In the genomic region with DNA sequence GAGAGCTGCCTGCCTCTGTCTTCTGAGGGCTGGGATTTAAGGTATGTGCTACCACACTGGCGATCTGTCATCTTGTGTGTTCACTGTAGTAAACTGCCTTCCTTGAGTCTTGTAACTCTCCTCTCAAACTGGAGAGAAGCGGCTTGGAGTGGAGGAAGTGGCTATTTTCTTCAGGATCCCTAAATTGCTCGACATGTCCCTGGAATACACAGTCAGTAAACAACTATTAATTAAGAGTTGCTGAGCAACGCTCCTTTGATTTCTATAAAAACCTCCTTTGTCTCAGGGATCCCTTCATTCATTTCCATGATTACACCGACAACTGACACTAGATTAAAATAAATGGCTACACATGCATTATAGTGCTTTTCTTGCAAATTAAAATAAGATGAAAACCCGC, we compare ENCODE assay signal across 16 mouse cellular contexts.
DNase-seq lines count a peak whose midpoint lies in the region; ATAC-seq and TF ChIP-seq lines count a peak whose summit lies in the region.
"Had no signal": no experiment of that assay in that cellular context is flagged by ENCODE, and none has a peak within 500 bp of the region (broad histone marks: within the 10 kb centered on the region; RNA-seq: fewer than 3 reads in every experiment).

No protein-coding gene starts in this region.

- no peaks in the 10 kb centered on the region for H3K36me3 ChIP-seq in forebrain, embryonic 11.5 days (ENCODE audit: control insufficient read depth, insufficient read depth, low read length)
- no peaks in the 10 kb centered on the region for H3K36me3 ChIP-seq in forebrain, embryonic 12.5 days (replicated peaks)
- no peaks in the 10 kb centered on the region for H3K36me3 ChIP-seq in hindbrain, embryonic 15.5 days
- H3K36me3 ChIP-seq in hindbrain, embryonic 12.5 days: no peaks in the 10 kb centered on the region
- H3K36me3 ChIP-seq in midbrain, postnatal 0 days (ENCODE audit: insufficient read depth, low read length): no peaks in the 10 kb centered on the region
- H3K36me3 ChIP-seq: limb, embryonic 13.5 days; liver, embryonic 15.5 days had no signal

- no peaks in the 10 kb centered on the region for H3K27me3 ChIP-seq in forebrain, embryonic 11.5 days (ENCODE audit: control insufficient read depth, insufficient read depth, low read length)
- H3K27me3 ChIP-seq in forebrain, embryonic 12.5 days: peaks cover 5% of the 10 kb centered on the region; the same call in 1 of the 2 replicates
- no peaks in the 10 kb centered on the region for H3K27me3 ChIP-seq in hindbrain, embryonic 15.5 days
- no peaks in the 10 kb centered on the region; the same call in 1 of the 2 replicates for H3K27me3 ChIP-seq in hindbrain, embryonic 12.5 days
- H3K27me3 ChIP-seq in midbrain, postnatal 0 days (ENCODE audit: insufficient read depth, low read length): no peaks in the 10 kb centered on the region
- H3K27me3 ChIP-seq: limb, embryonic 13.5 days; liver, embryonic 15.5 days had no signal

- ATAC-seq in forebrain, embryonic 11.5 days (replicated peaks; ENCODE audit: low FRiP score): 0 out of 2 replicates have a peak, but pooled peaks have one; percentile 21
- no peak for ATAC-seq in forebrain, embryonic 12.5 days (ENCODE audit: low FRiP score)
- ATAC-seq in hindbrain, embryonic 15.5 days (ENCODE audit: low FRiP score, low read depth): no peak
- ATAC-seq in hindbrain, embryonic 12.5 days (ENCODE audit: low FRiP score): no peak
- no peak for ATAC-seq in midbrain, postnatal 0 days (ENCODE audit: low FRiP score)
- ATAC-seq: CD4-positive, CD25-positive, alpha-beta regulatory T cell, adult 4 months had no signal

- no peak overlapping the region for H3K4me3 ChIP-seq in forebrain, embryonic 11.5 days (ENCODE audit: low read depth, low read length)
- no peak overlapping the region for H3K4me3 ChIP-seq in forebrain, embryonic 12.5 days (replicated peaks)
- H3K4me3 ChIP-seq in hindbrain, embryonic 15.5 days: no peak overlapping the region
- H3K4me3 ChIP-seq in hindbrain, embryonic 12.5 days: no peak overlapping the region
- H3K4me3 ChIP-seq in midbrain, postnatal 0 days (ENCODE audit: low read depth, low read length): no peak overlapping the region
- H3K4me3 ChIP-seq: limb, embryonic 13.5 days; liver, embryonic 15.5 days had no signal

- no peaks in the 10 kb centered on the region for H3K9me3 ChIP-seq in forebrain, embryonic 11.5 days (ENCODE audit: control insufficient read depth, low read length)
- H3K9me3 ChIP-seq in forebrain, embryonic 12.5 days: no peaks in the 10 kb centered on the region
- no peaks in the 10 kb centered on the region for H3K9me3 ChIP-seq in hindbrain, embryonic 15.5 days
- H3K9me3 ChIP-seq in hindbrain, embryonic 12.5 days (replicated peaks): no peaks in the 10 kb centered on the region
- H3K9me3 ChIP-seq in midbrain, postnatal 0 days (ENCODE audit: low read length): no peaks in the 10 kb centered on the region
- H3K9me3 ChIP-seq: G1E; liver, embryonic 15.5 days had no signal

- TF ChIP-seq CTCF in midbrain, postnatal 0 days (IDR thresholded peaks at IDR 0.05): no peak

- no peak overlapping the region for H3K9ac ChIP-seq in forebrain, embryonic 11.5 days (ENCODE audit: low read length)
- no peak overlapping the region for H3K9ac ChIP-seq in forebrain, embryonic 12.5 days
- H3K9ac ChIP-seq in hindbrain, embryonic 15.5 days: no peak overlapping the region
- no peak overlapping the region for H3K9ac ChIP-seq in hindbrain, embryonic 12.5 days
- H3K9ac ChIP-seq in midbrain, postnatal 0 days (replicated peaks; ENCODE audit: low read length, poor library complexity, severe bottlenecking): no peak overlapping the region
- H3K9ac ChIP-seq: limb, embryonic 13.5 days; liver, embryonic 15.5 days had no signal

- H3K27ac ChIP-seq in forebrain, embryonic 11.5 days (ENCODE audit: low read depth, low read length): no peak overlapping the region
- H3K27ac ChIP-seq in forebrain, embryonic 12.5 days: no peak overlapping the region
- H3K27ac ChIP-seq in hindbrain, embryonic 15.5 days (replicated peaks): peak overlapping the region; percentile 59
- H3K27ac ChIP-seq in hindbrain, embryonic 12.5 days: no peak overlapping the region
- H3K27ac ChIP-seq in midbrain, postnatal 0 days (ENCODE audit: low read depth, low read length): peak overlapping the region; percentile 57; the same call in 1 of the 2 replicates
- H3K27ac ChIP-seq: limb, embryonic 13.5 days; liver, embryonic 15.5 days had no signal

- peaks cover 10% of the 10 kb centered on the region for H3K4me1 ChIP-seq in forebrain, embryonic 11.5 days (replicated peaks; ENCODE audit: control insufficient read depth, insufficient read depth, low read length)
- peaks cover 22% of the 10 kb centered on the region for H3K4me1 ChIP-seq in forebrain, embryonic 12.5 days
- peaks cover 25% of the 10 kb centered on the region for H3K4me1 ChIP-seq in hindbrain, embryonic 15.5 days (replicated peaks)
- H3K4me1 ChIP-seq in hindbrain, embryonic 12.5 days: peaks cover 20% of the 10 kb centered on the region
- H3K4me1 ChIP-seq in midbrain, postnatal 0 days (ENCODE audit: insufficient read depth, low read length): peaks cover 14% of the 10 kb centered on the region; the same call in 1 of the 2 replicates

- no peak overlapping the region for H3K4me2 ChIP-seq in forebrain, embryonic 11.5 days (ENCODE audit: low read depth, low read length, severe bottlenecking)
- no peak overlapping the region for H3K4me2 ChIP-seq in forebrain, embryonic 12.5 days
- no peak overlapping the region for H3K4me2 ChIP-seq in hindbrain, embryonic 15.5 days
- H3K4me2 ChIP-seq in hindbrain, embryonic 12.5 days (replicated peaks): no peak overlapping the region
- no peak overlapping the region for H3K4me2 ChIP-seq in midbrain, postnatal 0 days (ENCODE audit: low read depth, low read length, poor library complexity, severe bottlenecking)
- H3K4me2 ChIP-seq: liver, embryonic 15.5 days had no signal

- WGBS in forebrain, embryonic 11.5 days: 59% methylated on average over 6 of the region's 6 CpGs
- 49% methylated on average over 6 of the region's 6 CpGs for WGBS in forebrain, embryonic 12.5 days
- 46% methylated on average over 6 of the region's 6 CpGs for WGBS in hindbrain, embryonic 15.5 days
- 70% methylated on average over 6 of the region's 6 CpGs for WGBS in hindbrain, embryonic 12.5 days
- 59% methylated on average over 6 of the region's 6 CpGs for WGBS in midbrain, postnatal 0 days

- no peak for DNase-seq in forebrain, embryonic 11.5 days (ENCODE audit: low spot score)
- DNase-seq in Muller cell, postnatal 12 days (ENCODE audit: inconsistent ontology term): peak; percentile 27
- DNase-seq in midbrain, postnatal 0 days (ENCODE audit: low spot score): no peak
- no peak for DNase-seq in kidney, adult 9 months
- DNase-seq in adipocyte (ENCODE audit: low spot score): no peak
- DNase-seq: cerebellum, adult 11 months; cerebellum, postnatal 14 days; gastrocnemius, postnatal 25 days; layer of hippocampus, adult 9-11 months had no signal

Comparison
In these comparisons a context has a peak if more than half of its experiments do, and no peak if none do; other contexts are left out.
1. H3K27ac ChIP-seq: peak in hindbrain, embryonic 15.5 days (single experiment) and midbrain, postnatal 0 days (single experiment); none in forebrain, embryonic 11.5 days (single experiment), forebrain, embryonic 12.5 days (single experiment) and hindbrain, embryonic 12.5 days (single experiment).